Mouse (Mus musculus): ENCODE measurements around the gene Sik3. TPM values are rescaled to one million over a fixed set of nuclear protein-coding genes. Genes with fewer than 3 reads are reported as not detected.

Gene Sik3
- polyA plus RNA-seq, 1 experiment, result 30.4 TPM

- H3K36me3 ChIP-seq (ENCODE audit: control insufficient read depth, insufficient read depth, low read length), result no peaks in the 10 kb centered on the region
- H3K27ac ChIP-seq (ENCODE audit: control insufficient read depth, insufficient read depth, low read depth, low read length), result no peak overlapping the region
- H3K27me3 ChIP-seq (ENCODE audit: control insufficient read depth, insufficient read depth, low read length), result no peaks in the 10 kb centered on the region
- no peak for TF ChIP-seq CTCF (IDR thresholded peaks at IDR 0.05; ENCODE audit: control insufficient read depth, insufficient read depth, insufficient replicate concordance, low read depth, low read length)
- TF ChIP-seq POLR2A (IDR thresholded peaks at IDR 0.05; ENCODE audit: control insufficient read depth, low read depth, low read length), result no peak
- H3K4me1 ChIP-seq (ENCODE audit: control insufficient read depth, insufficient read depth, low read length), result no peaks in the 10 kb centered on the region
- H3K4me3 ChIP-seq (ENCODE audit: control insufficient read depth, low read depth, low read length), result no peak overlapping the region
These were observed 230.5 kb downstream of the Sik3 start for GRCm38 (mm10) chr9:46243122-46243521.

GRCm38 (mm10) chr9:46243584-46243983 is 231.0 kb downstream of the Sik3 start:
- H3K27me3 ChIP-seq (ENCODE audit: control insufficient read depth, insufficient read depth, low read length), result no peaks in the 10 kb centered on the region
- H3K27ac ChIP-seq (ENCODE audit: control insufficient read depth, insufficient read depth, low read depth, low read length), result no peak overlapping the region

GRCm38 (mm10) chr9:46246752-46247324 is 234.2 kb downstream of the Sik3 start:
- TF ChIP-seq CTCF (IDR thresholded peaks at IDR 0.05; ENCODE audit: control insufficient read depth, insufficient read depth, insufficient replicate concordance, low read depth, low read length) (peak; percentile 45; the same call in 1 of the 2 replicates), POLR2A (IDR thresholded peaks at IDR 0.05; ENCODE audit: control insufficient read depth, low read depth, low read length) (no peak)
- H3K36me3 ChIP-seq (ENCODE audit: control insufficient read depth, insufficient read depth, low read length), result no peaks in the 10 kb centered on the region
- H3K4me1 ChIP-seq (ENCODE audit: control insufficient read depth, insufficient read depth, low read length), result no peaks in the 10 kb centered on the region
- no peaks in the 10 kb centered on the region for H3K27me3 ChIP-seq (ENCODE audit: control insufficient read depth, insufficient read depth, low read length)
- H3K4me3 ChIP-seq (ENCODE audit: control insufficient read depth, low read depth, low read length), result no peak overlapping the region
- no peak overlapping the region for H3K27ac ChIP-seq (ENCODE audit: control insufficient read depth, insufficient read depth, low read depth, low read length)

More at GRCm38 (mm10) chr9:46243584-46243983, 231.0 kb downstream of the Sik3 start:
- TF ChIP-seq CTCF (IDR thresholded peaks at IDR 0.05; ENCODE audit: control insufficient read depth, insufficient read depth, insufficient replicate concordance, low read depth, low read length) (no peak), POLR2A (IDR thresholded peaks at IDR 0.05; ENCODE audit: control insufficient read depth, low read depth, low read length) (no peak)
- Histone ChIP-seq H3K36me3 (ENCODE audit: control insufficient read depth, insufficient read depth, low read length) (no peaks in the 10 kb centered on the region), H3K4me3 (ENCODE audit: control insufficient read depth, low read depth, low read length) (no peak overlapping the region), H3K4me1 (ENCODE audit: control insufficient read depth, insufficient read depth, low read length) (no peaks in the 10 kb centered on the region)

GRCm38 (mm10) chr9:46256177-46256576 is 243.6 kb downstream of the Sik3 start:
- Histone ChIP-seq H3K4me3 (ENCODE audit: control insufficient read depth, low read depth, low read length) (no peak overlapping the region), H3K4me1 (ENCODE audit: control insufficient read depth, insufficient read depth, low read length) (no peaks in the 10 kb centered on the region), H3K27ac (ENCODE audit: control insufficient read depth, insufficient read depth, low read depth, low read length) (no peak overlapping the region), H3K27me3 (ENCODE audit: control insufficient read depth, insufficient read depth, low read length) (no peaks in the 10 kb centered on the region), H3K36me3 (ENCODE audit: control insufficient read depth, insufficient read depth, low read length) (no peaks in the 10 kb centered on the region)
- TF ChIP-seq CTCF (IDR thresholded peaks at IDR 0.05; ENCODE audit: control insufficient read depth, insufficient read depth, insufficient replicate concordance, low read depth, low read length), result no peak

- Histone ChIP-seq H3K36me3 (ENCODE audit: control insufficient read depth, insufficient read depth, low read length) (no peaks in the 10 kb centered on the region), H3K27ac (ENCODE audit: control insufficient read depth, insufficient read depth, low read depth, low read length) (no peak overlapping the region), H3K4me3 (ENCODE audit: control insufficient read depth, low read depth, low read length) (no peak overlapping the region), H3K27me3 (ENCODE audit: control insufficient read depth, insufficient read depth, low read length) (no peaks in the 10 kb centered on the region), H3K4me1 (ENCODE audit: control insufficient read depth, insufficient read depth, low read length) (no peaks in the 10 kb centered on the region)
- no peak for TF ChIP-seq POLR2A (IDR thresholded peaks at IDR 0.05; ENCODE audit: control insufficient read depth, low read depth, low read length)
- TF ChIP-seq CTCF (IDR thresholded peaks at IDR 0.05; ENCODE audit: control insufficient read depth, insufficient read depth, insufficient replicate concordance, low read depth, low read length), result no peak
These were observed 244.2 kb downstream of the Sik3 start for GRCm38 (mm10) chr9:46256658-46257385.

GRCm38 (mm10) chr9:46257546-46257945 is 244.9 kb downstream of the Sik3 start:
- Histone ChIP-seq H3K36me3 (ENCODE audit: control insufficient read depth, insufficient read depth, low read length) (no peaks in the 10 kb centered on the region), H3K4me3 (ENCODE audit: control insufficient read depth, low read depth, low read length) (no peak overlapping the region), H3K27ac (ENCODE audit: control insufficient read depth, insufficient read depth, low read depth, low read length) (no peak overlapping the region), H3K27me3 (ENCODE audit: control insufficient read depth, insufficient read depth, low read length) (no peaks in the 10 kb centered on the region), H3K4me1 (ENCODE audit: control insufficient read depth, insufficient read depth, low read length) (no peaks in the 10 kb centered on the region)
- TF ChIP-seq CTCF (IDR thresholded peaks at IDR 0.05; ENCODE audit: control insufficient read depth, insufficient read depth, insufficient replicate concordance, low read depth, low read length) (no peak), POLR2A (IDR thresholded peaks at IDR 0.05; ENCODE audit: control insufficient read depth, low read depth, low read length) (no peak)

GRCm38 (mm10) chr9:46259111-46259510 is 246.5 kb downstream of the Sik3 start:
- Histone ChIP-seq H3K27me3 (ENCODE audit: control insufficient read depth, insufficient read depth, low read length) (no peaks in the 10 kb centered on the region), H3K4me3 (ENCODE audit: control insufficient read depth, low read depth, low read length) (no peak overlapping the region), H3K4me1 (ENCODE audit: control insufficient read depth, insufficient read depth, low read length) (no peaks in the 10 kb centered on the region), H3K27ac (ENCODE audit: control insufficient read depth, insufficient read depth, low read depth, low read length) (no peak overlapping the region), H3K36me3 (ENCODE audit: control insufficient read depth, insufficient read depth, low read length) (no peaks in the 10 kb centered on the region)
- TF ChIP-seq POLR2A (IDR thresholded peaks at IDR 0.05; ENCODE audit: control insufficient read depth, low read depth, low read length), result no peak
- no peak for TF ChIP-seq CTCF (IDR thresholded peaks at IDR 0.05; ENCODE audit: control insufficient read depth, insufficient read depth, insufficient replicate concordance, low read depth, low read length)
